Comparison of ENCODE assay signal across 14 mouse cellular contexts in the genomic region with DNA sequence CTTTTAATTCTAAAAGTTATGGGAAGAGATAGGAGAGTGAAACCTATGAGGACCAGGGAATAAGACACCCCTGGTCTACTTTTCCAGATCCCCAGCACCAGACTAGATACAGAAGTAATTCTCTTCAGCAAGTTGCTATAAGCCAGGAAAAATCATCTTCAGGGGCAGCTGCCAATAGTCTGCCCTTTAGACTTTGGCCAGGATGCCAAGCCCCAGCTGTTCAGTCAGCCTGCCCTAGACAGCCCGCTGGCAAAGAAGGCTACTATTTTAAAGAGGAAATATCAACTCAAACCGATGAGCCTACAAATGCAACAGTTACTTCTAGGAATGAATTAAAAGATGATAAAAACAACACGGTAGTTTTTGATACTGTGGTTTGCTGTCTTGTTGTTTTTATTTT.
A peak's percentile ranks its signal among the peaks of the same experiment; 100 is the strongest.
DNase-seq lines count a peak whose midpoint lies in the region.
"Had no signal": no experiment of that assay in that cellular context is flagged by ENCODE, and none has a peak within 500 bp of the region (broad histone marks: within the 10 kb centered on the region; RNA-seq: fewer than 3 reads in every experiment).

No protein-coding gene starts in this region.

- intact Hi-C loops in left cerebral cortex, postnatal 4 days (cut with DNase I): no loop called here
- intact Hi-C loops in heart, postnatal 14 days (cut with DNase I): no loop called here

- peak; percentile 6 for DNase-seq in cerebellum, adult 8-10 months
- DNase-seq in cerebellum, adult 11 months: no peak
- peak; percentile 16 for DNase-seq in gastrocnemius, postnatal 10 days
- no peak for DNase-seq in gastrocnemius, adult 8-10 months (ENCODE audit: low spot score in 2 of 2)
- DNase-seq in left cerebral cortex, postnatal 4 days: peak; percentile 85
- DNase-seq in left cerebral cortex, adult 8-10 months (ENCODE audit: low spot score in 2 of 2): no peak
- peak; percentile 55 to 75 for DNase-seq in kidney, postnatal 36 days
- no peak for DNase-seq in heart, postnatal 14 days
- DNase-seq: adrenal gland, adult 8-10 months; liver; lung, adult 18-20 months; lung, postnatal 14 days; right cerebral cortex, postnatal 14 days; thymus, adult 18-20 months had no signal

Comparison
In these comparisons a context has a peak if more than half of its experiments do, and no peak if none do; other contexts are left out.
1. DNase-seq: peak in cerebellum, adult 8-10 months (single experiment), gastrocnemius, postnatal 10 days (single experiment), left cerebral cortex, postnatal 4 days (single experiment) and kidney, postnatal 36 days (2 of 2); none in cerebellum, adult 11 months (single experiment), gastrocnemius, adult 8-10 months (0 of 2), left cerebral cortex, adult 8-10 months (0 of 2) and heart, postnatal 14 days (0 of 2).